Mouse (Mus musculus) hindbrain, embryonic 14.5 days (tissue): ENCODE measurements around the gene Hif1an. TPM values are rescaled to one million over a fixed set of nuclear protein-coding genes. Genes with fewer than 3 reads are reported as not detected.

Experiments used
- ATAC-seq: fragments of 200-750 bp; cut with Nextera tagmentation; 2 replicates; pipeline ENCODE4 v1.8.0; 2017; ENCODE audit warnings: moderate number of reproducible peaks, mild to moderate bottlenecking, moderate TSS enrichment, moderate library complexity; ENCODE audit not compliant: low FRiP score
- DNase-seq: peaks from one replicate; pipeline ENCODE4 v3.0.0-alpha.2; 2015; ENCODE audit warnings: low spot score
- H3K27ac ChIP-seq: fragments of 300-500 bp; sonication (generic); 2 replicates; pipeline ENCODE4 v1.5.1; 2014; ENCODE audit warnings: mild to moderate bottlenecking, moderate library complexity
- H3K27me3 ChIP-seq: fragments of 300-500 bp; sonication (generic); 2 replicates; pipeline ENCODE4 v1.6.1; 2014; ENCODE audit warnings: mild to moderate bottlenecking, low read length, mixed read lengths; ENCODE audit not compliant: control insufficient read depth, insufficient read depth
- H3K36me3 ChIP-seq: fragments of 300-500 bp; sonication (generic); replicated peaks from 2 replicates; pipeline ENCODE4 v1.6.1; 2014; ENCODE audit not compliant: control insufficient read depth, insufficient read depth
- H3K4me1 ChIP-seq: fragments of 300-500 bp; sonication (generic); replicated peaks from 2 replicates; pipeline ENCODE4 v1.6.1; 2014; ENCODE audit warnings: antibody characterized with exemption, low read length, mixed read lengths; ENCODE audit not compliant: control insufficient read depth, insufficient read depth
- H3K4me2 ChIP-seq: fragments of 300-500 bp; sonication (generic); replicated peaks from 2 replicates; pipeline ENCODE4 v1.6.1; 2014; ENCODE audit warnings: mild to moderate bottlenecking, moderate library complexity
- H3K4me3 ChIP-seq: fragments of 300-500 bp; sonication (generic); replicated peaks from 2 replicates; pipeline ENCODE4 v1.5.1; 2014; ENCODE audit warnings: mild to moderate bottlenecking, low read length
- H3K9ac ChIP-seq: fragments of 300-500 bp; sonication (generic); 2 replicates; pipeline ENCODE4 v1.6.1; 2014
- H3K9me3 ChIP-seq: fragments of 300-500 bp; sonication (generic); 2 replicates; pipeline ENCODE4 v1.6.1; 2016; ENCODE audit warnings: low read length; ENCODE audit not compliant: control insufficient read depth
- WGBS: fragments of 180-500 bp; shearing (Covaris S2); extraction: QIAGEN DNeasy Blood & Tissue Kit; methylation state at CpG from one replicate; pipeline ENCODE4 v1.1.7; 2014; 5-methylcytosine and 5-hydroxymethylcytosine counted together
- polyA plus RNA-seq: library from polyadenylated mRNA; unstranded; fragments of >200 nt; fragmentation: Nextera tagmentation; extraction: Ambion mirVana; gene quantifications from 2 replicates; pipeline ENCODE4 v1.2.1, GENCODE M21; 2014

Gene Hif1an
- polyA plus RNA-seq, 1 experiment from 2014 or later: 20.6 TPM

GRCm38 (mm10) chr19:44530018-44530417 is 32.6 kb upstream of the Hif1an start:
- Histone ChIP-seq H3K27ac (no peak overlapping the region), H3K9ac (no peak overlapping the region), H3K9me3 (no peaks in the 10 kb centered on the region), H3K4me2 (no peak overlapping the region), H3K27me3 (no peaks in the 10 kb centered on the region; the same call in 1 of the 2 replicates), H3K4me1 (no peaks in the 10 kb centered on the region), H3K4me3 (no peak overlapping the region), H3K36me3 (no peaks in the 10 kb centered on the region)
- ATAC-seq (no peak), DNase-seq (no peak)
- WGBS: 85% methylated on average over 6 of the region's 6 CpGs

GRCm38 (mm10) chr19:44535376-44535775 is 27.3 kb upstream of the Hif1an start:
- no peak overlapping the region for H3K4me2 ChIP-seq
- WGBS: 35% methylated on average over 3 of the region's 3 CpGs
- no peak for DNase-seq
- no peaks in the 10 kb centered on the region for H3K4me1 ChIP-seq
- H3K27me3 ChIP-seq: no peaks in the 10 kb centered on the region
- no peak overlapping the region for H3K27ac ChIP-seq
- H3K36me3 ChIP-seq: no peaks in the 10 kb centered on the region
- no peaks in the 10 kb centered on the region; the same call in 1 of the 2 replicates for H3K9me3 ChIP-seq
- no peak for ATAC-seq
- H3K4me3 ChIP-seq: no peak overlapping the region
- H3K9ac ChIP-seq: no peak overlapping the region

- Histone ChIP-seq H3K36me3 (no peaks in the 10 kb centered on the region), H3K4me1 (no peaks in the 10 kb centered on the region), H3K9ac (no peak overlapping the region), H3K9me3 (peaks cover 5% of the 10 kb centered on the region), H3K27ac (no peak overlapping the region), H3K4me2 (no peak overlapping the region), H3K4me3 (no peak overlapping the region), H3K27me3 (no peaks in the 10 kb centered on the region)
- ATAC-seq (no peak), DNase-seq (no peak)
- 88% methylated on average over 8 of the region's 8 CpGs for WGBS
Observed at GRCm38 (mm10) chr19:44537416-44537815, 25.2 kb upstream of the Hif1an start.

- Histone ChIP-seq H3K9ac (no peak overlapping the region), H3K4me1 (0 out of 2 replicates have a peak, but pooled peaks cover 7% of the 10 kb centered on the region), H3K9me3 (peaks cover 5% of the 10 kb centered on the region), H3K4me3 (no peak overlapping the region), H3K4me2 (no peak overlapping the region), H3K36me3 (no peaks in the 10 kb centered on the region), H3K27me3 (peaks cover 17% of the 10 kb centered on the region), H3K27ac (no peak overlapping the region)
- WGBS: 88% methylated on average over 8 of the region's 8 CpGs
- ATAC-seq: no peak
- DNase-seq: no peak
Observed at GRCm38 (mm10) chr19:44542694-44543178, 19.9 kb upstream of the Hif1an start.

GRCm38 (mm10) chr19:44544372-44544771 is 18.3 kb upstream of the Hif1an start:
- H3K27ac ChIP-seq: no peak overlapping the region
- no peak for DNase-seq
- H3K27me3 ChIP-seq: peaks cover 17% of the 10 kb centered on the region
- H3K4me3 ChIP-seq: no peak overlapping the region
- no peak for ATAC-seq
- H3K4me2 ChIP-seq: peak overlapping the region; percentile 72; the same call in 1 of the 2 replicates
- H3K36me3 ChIP-seq: peaks cover 15% of the 10 kb centered on the region
- no peak overlapping the region for H3K9ac ChIP-seq
- 53% methylated on average over 10 of the region's 10 CpGs for WGBS
- H3K4me1 ChIP-seq: 0 out of 2 replicates have a peak, but pooled peaks cover 7% of the 10 kb centered on the region
- peaks cover 5% of the 10 kb centered on the region for H3K9me3 ChIP-seq

- 0 out of 2 replicates have a peak, but pooled peaks cover 7% of the 10 kb centered on the region for H3K4me1 ChIP-seq
- H3K27ac ChIP-seq: no peak overlapping the region
- H3K27me3 ChIP-seq: peaks cover 17% of the 10 kb centered on the region
- WGBS: 5% methylated on average over 13 of the region's 13 CpGs
- peaks cover 19% of the 10 kb centered on the region for H3K36me3 ChIP-seq
- H3K4me2 ChIP-seq: peak overlapping the region; percentile 72
- ATAC-seq (no peak), DNase-seq (peak; percentile 93)
- no peak overlapping the region for H3K9ac ChIP-seq
- peaks cover 5% of the 10 kb centered on the region for H3K9me3 ChIP-seq
- H3K4me3 ChIP-seq: 0 out of 2 replicates have a peak overlapping the region, but pooled peaks have one; percentile 40
Observed at GRCm38 (mm10) chr19:44544775-44545174, 17.9 kb upstream of the Hif1an start.

GRCm38 (mm10) chr19:44545321-44546041 is 17.2 kb upstream of the Hif1an start, which contains the start of gene Sec31b:
Gene Sec31b, minus strand, starts transcription at chr19:44545864.
- ATAC-seq (peak; percentile 27; the same call in 1 of the 2 replicates), DNase-seq (no peak)
- H3K27me3 ChIP-seq: peaks cover 17% of the 10 kb centered on the region
- 0 out of 2 replicates have a peak, but pooled peaks cover 7% of the 10 kb centered on the region for H3K4me1 ChIP-seq
- H3K9me3 ChIP-seq: peaks cover 5% of the 10 kb centered on the region
- H3K9ac ChIP-seq: peak within 1 kb of the TSS; percentile 58
- H3K27ac ChIP-seq: no peak within 1 kb of the TSS
- under 1% methylated on average over 47 of the region's 47 CpGs for WGBS
- H3K4me2 ChIP-seq: peak within 1 kb of the TSS; percentile 72
- H3K4me3 ChIP-seq: peak within 1 kb of the TSS; percentile 40
- peaks cover 26% of the 10 kb centered on the region for H3K36me3 ChIP-seq

GRCm38 (mm10) chr19:44552731-44553130 is 9.9 kb upstream of the Hif1an start, which contains the start of gene Gm20538:
Gene Gm20538, minus strand, starts transcription at chr19:44552831.
- 94% methylated on average over 4 of the region's 4 CpGs for WGBS
- H3K9me3 ChIP-seq: no peaks in the 10 kb centered on the region
- no peak within 1 kb of the TSS for H3K4me3 ChIP-seq
- H3K27me3 ChIP-seq: no peaks in the 10 kb centered on the region
- H3K4me1 ChIP-seq: peaks cover 11% of the 10 kb centered on the region
- H3K27ac ChIP-seq: no peak within 1 kb of the TSS
- peak within 1 kb of the TSS; percentile 64 for H3K4me2 ChIP-seq
- peaks cover 55% of the 10 kb centered on the region for H3K36me3 ChIP-seq
- ATAC-seq (no peak), DNase-seq (no peak)
- no peak within 1 kb of the TSS for H3K9ac ChIP-seq

- Histone ChIP-seq H3K9me3 (no peaks in the 10 kb centered on the region), H3K9ac (no peak overlapping the region), H3K36me3 (peaks cover 51% of the 10 kb centered on the region), H3K27me3 (peaks cover under 1% of the 10 kb centered on the region; the same call in 1 of the 2 replicates), H3K4me1 (peaks cover 11% of the 10 kb centered on the region), H3K27ac (no peak overlapping the region), H3K4me2 (peak overlapping the region; percentile 64; the same call in 1 of the 2 replicates), H3K4me3 (no peak overlapping the region)
- DNase-seq (no peak), ATAC-seq (no peak)
- 91% methylated on average over 4 of the region's 4 CpGs for WGBS
Observed at GRCm38 (mm10) chr19:44553286-44553685, 9.4 kb upstream of the Hif1an start.
